Mouse (Mus musculus) yolk sac, embryonic 10.5 days (tissue): ENCODE results near the gene Srrd.

Experiments
- DNase-seq: peaks from one replicate; pipeline ENCODE4 v3.0.0-alpha.2; 2017; ENCODE audit warnings: low spot score

Srrd gene

DNA sequence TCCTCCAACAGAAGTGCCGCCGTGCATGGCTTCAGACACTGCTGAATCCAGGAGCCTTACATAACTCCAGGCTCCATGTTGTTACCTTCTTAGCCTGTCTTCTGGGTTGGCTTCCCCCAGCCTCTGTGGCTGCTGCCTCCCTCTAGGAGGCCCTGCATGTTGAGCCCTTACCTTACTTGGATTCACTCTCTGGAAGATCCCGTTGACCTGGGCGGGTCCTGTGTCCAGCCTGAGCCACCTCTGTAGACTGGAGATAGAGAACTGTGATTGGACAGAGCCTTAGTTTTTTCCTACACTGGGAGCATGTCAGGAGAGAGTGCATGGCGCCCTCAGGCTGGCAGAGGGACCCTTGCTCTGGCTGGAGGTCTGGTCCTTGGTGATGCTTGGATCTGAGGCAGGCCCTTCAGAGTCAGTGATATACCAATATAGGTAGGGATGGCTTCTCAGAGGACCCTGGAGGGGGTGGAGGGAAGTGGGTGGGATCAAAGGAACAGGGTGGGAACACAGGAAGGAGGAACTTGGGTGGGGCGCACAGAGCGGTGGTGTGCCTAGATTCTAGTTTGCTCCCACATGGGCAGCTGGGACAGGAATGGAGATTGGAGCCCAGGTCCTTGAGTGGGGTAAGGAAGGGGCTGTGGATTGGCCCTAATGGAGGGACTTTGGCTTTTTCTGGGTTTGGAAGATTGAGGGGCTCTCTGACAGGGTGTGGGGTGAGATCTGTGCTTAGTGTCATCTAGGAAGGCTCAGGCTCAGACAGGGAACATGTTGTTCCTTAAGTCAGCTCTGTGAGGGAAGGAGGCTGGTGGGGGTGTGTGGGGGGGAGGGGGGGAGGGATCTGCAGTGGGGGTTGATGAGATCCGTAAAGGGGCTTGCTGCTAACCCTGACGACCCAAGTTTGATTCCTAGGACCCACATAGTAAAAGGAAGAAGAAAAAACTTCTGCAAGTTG is 54.4 kb downstream of the Srrd start:
- DNase-seq, result no peak

DNA sequence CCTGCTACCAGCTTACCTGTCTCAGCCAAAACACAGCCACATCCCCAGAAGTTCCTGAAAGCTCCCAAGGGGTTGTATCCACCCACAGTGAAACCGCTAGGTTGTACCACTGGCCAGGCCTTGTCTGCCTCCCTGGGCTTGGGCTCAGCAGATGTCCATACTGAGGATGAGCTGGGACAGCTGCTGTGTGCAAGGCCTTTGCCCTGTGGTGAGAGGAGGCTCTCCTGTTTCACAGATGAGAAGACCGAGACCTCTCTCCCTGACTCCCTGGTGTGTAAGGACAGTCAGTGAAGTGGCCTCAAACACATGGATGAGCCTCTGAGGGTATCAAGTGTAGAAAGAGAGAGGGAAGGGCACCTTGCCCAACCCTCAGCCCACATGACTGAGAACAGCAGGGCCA is 55.2 kb downstream of the Srrd start:
- no peak for DNase-seq
